8 mouse cellular contexts compared by ENCODE assay signal in genomic region chr17:5402069-5402468, GRCm38 (mm10). TPM values are rescaled to one million over a fixed set of nuclear protein-coding genes. Genes with fewer than 3 reads are reported as not detected.
DNase-seq lines count a peak whose midpoint lies in the region; ATAC-seq lines count a peak whose summit lies in the region.

No protein-coding gene starts in this region.

- H3K4me3 ChIP-seq in hindbrain, embryonic 13.5 days: no peak overlapping the region

- ATAC-seq in hindbrain, embryonic 13.5 days (ENCODE audit: low FRiP score): no peak; the same call in 1 of the 2 replicates

- H3K27ac ChIP-seq in hindbrain, embryonic 13.5 days: no peak overlapping the region

- no peaks in the 10 kb centered on the region for H3K36me3 ChIP-seq in hindbrain, embryonic 13.5 days

- H3K27me3 ChIP-seq in hindbrain, embryonic 13.5 days: peaks cover 36% of the 10 kb centered on the region

- peak; percentile 68 for DNase-seq in layer of hippocampus, adult 11-12 months (ENCODE audit: low spot score)
- no peak for DNase-seq in layer of hippocampus, adult 9-10 months (ENCODE audit: low spot score)
- DNase-seq in cerebellum, adult 8-10 months: peak; percentile 69
- DNase-seq in forelimb bud, embryonic 11.5 days (ENCODE audit: low read depth, low spot score): peak; percentile 59
- DNase-seq in left cerebral cortex, postnatal 25 days (ENCODE audit: low spot score in 2 of 2): peak; percentile 50 to 51
- peak; percentile 73 for DNase-seq in mesoderm, embryonic 11.5 days (ENCODE audit: low read depth, low spot score)
- DNase-seq in spleen, adult 12 weeks (ENCODE audit: low spot score): peak; percentile 35

- WGBS in hindbrain, embryonic 13.5 days: 5% methylated on average over 9 of the region's 9 CpGs

- H3K9me3 ChIP-seq in hindbrain, embryonic 13.5 days: no peaks in the 10 kb centered on the region

- intact Hi-C loops in left cerebral cortex, postnatal 25 days (cut with DNase I): no loop called here

- H3K9ac ChIP-seq in hindbrain, embryonic 13.5 days: no peak overlapping the region

- peaks cover 26% of the 10 kb centered on the region for H3K4me1 ChIP-seq in hindbrain, embryonic 13.5 days (replicated peaks)

- peak overlapping the region; percentile 21; the same call in 1 of the 2 replicates for H3K4me2 ChIP-seq in hindbrain, embryonic 13.5 days

RNA-seq across cellular contexts. Expression of gene Ldhal6b, which starts 16.5 kb away (rescaled TPM):
- polyA plus RNA-seq in hindbrain, embryonic 13.5 days (2015; fragmentation: Nextera tagmentation; extraction: Ambion mirVana): 0.18 TPM in 1 of 2 replicates, not detected in the other
- 1 to 10 TPM; 1.1 to 1.2 TPM for total RNA-seq in left cerebral cortex, postnatal 25 days (2021)

RNA-seq across cellular contexts. Expression of gene Tmem242, which starts 38.0 kb away (rescaled TPM):
- 104 and 106 TPM in 2 replicates for polyA plus RNA-seq in hindbrain, embryonic 13.5 days (2015; fragmentation: Nextera tagmentation; extraction: Ambion mirVana)
- total RNA-seq in left cerebral cortex, postnatal 25 days (2021): 10 to 100 TPM; 84.3 to 92.8 TPM
